Mouse (Mus musculus): Measurements from ENCODE around the gene Rnf7.

- TF ChIP-seq CTCF (conservative IDR thresholded peaks at IDR 0.05; ENCODE audit: low read length) (no peak), NANOG (IDR thresholded peaks at IDR 0.05; ENCODE audit: borderline replicate concordance, low read length) (no peak), POU5F1 (IDR thresholded peaks at IDR 0.05; ENCODE audit: borderline replicate concordance, low read length) (no peak)
These were observed 27.4 kb downstream of the Rnf7 start for GRCm38 (mm10) chr9:96450900-96451720.
